Mouse (Mus musculus): ENCODE data around the gene Podxl. TPM values are rescaled to one million over a fixed set of nuclear protein-coding genes. Genes with fewer than 3 reads are reported as not detected.

The Podxl gene
- polyA plus RNA-seq, 1 experiment from 2014 or later, result 4.3 TPM

GRCm38 (mm10) chr6:31560138-31560959 is 3.4 kb downstream of the Podxl start:
- WGBS (ENCODE audit: insufficient replicate concordance), result 47% methylated on average over 13 of the region's 13 CpGs
- Histone ChIP-seq H3K27me3 (ENCODE audit: control insufficient read depth, insufficient read depth, low read depth, low read length) (peaks cover 31% of the 10 kb centered on the region), H3K4me2 (ENCODE audit: low read depth, low read length) (no peak overlapping the region), H3K4me1 (ENCODE audit: control insufficient read depth, low read depth, low read length) (peaks cover 34% of the 10 kb centered on the region), H3K9ac (ENCODE audit: low read depth, low read length) (no peak overlapping the region), H3K9me3 (replicated peaks; ENCODE audit: control insufficient read depth, low read length) (no peaks in the 10 kb centered on the region), H3K27ac (ENCODE audit: low read length) (no peak overlapping the region), H3K4me3 (ENCODE audit: low read depth, low read length) (no peak overlapping the region), H3K36me3 (ENCODE audit: control insufficient read depth, insufficient read depth) (no peaks in the 10 kb centered on the region)
- ATAC-seq (ENCODE audit: low read depth), result no peak

GRCm38 (mm10) chr6:31556460-31557100 is 7.2 kb downstream of the Podxl start:
- Histone ChIP-seq H3K4me3 (ENCODE audit: low read depth, low read length) (no peak overlapping the region), H3K4me1 (ENCODE audit: control insufficient read depth, low read depth, low read length) (peaks cover 9% of the 10 kb centered on the region), H3K9ac (ENCODE audit: low read depth, low read length) (no peak overlapping the region), H3K4me2 (ENCODE audit: low read depth, low read length) (no peak overlapping the region), H3K36me3 (ENCODE audit: control insufficient read depth, insufficient read depth) (no peaks in the 10 kb centered on the region), H3K9me3 (replicated peaks; ENCODE audit: control insufficient read depth, low read length) (no peaks in the 10 kb centered on the region), H3K27me3 (ENCODE audit: control insufficient read depth, insufficient read depth, low read depth, low read length) (no peaks in the 10 kb centered on the region; the same call in 1 of the 2 replicates), H3K27ac (ENCODE audit: low read length) (no peak overlapping the region)
- 68% methylated on average over 7 of the region's 7 CpGs for WGBS (ENCODE audit: insufficient replicate concordance)
- no peak for ATAC-seq (ENCODE audit: low read depth)

GRCm38 (mm10) chr6:31550876-31551532 is 12.8 kb downstream of the Podxl start:
- WGBS (ENCODE audit: insufficient replicate concordance), result 69% methylated on average over 22 of the region's 22 CpGs
- H3K4me1 ChIP-seq (ENCODE audit: control insufficient read depth, low read depth, low read length), result no peaks in the 10 kb centered on the region
- no peaks in the 10 kb centered on the region for H3K27me3 ChIP-seq (ENCODE audit: control insufficient read depth, insufficient read depth, low read depth, low read length)
- H3K9me3 ChIP-seq (replicated peaks; ENCODE audit: control insufficient read depth, low read length), result no peaks in the 10 kb centered on the region
- H3K9ac ChIP-seq (ENCODE audit: low read depth, low read length), result no peak overlapping the region
- no peak overlapping the region for H3K4me2 ChIP-seq (ENCODE audit: low read depth, low read length)
- no peaks in the 10 kb centered on the region for H3K36me3 ChIP-seq (ENCODE audit: control insufficient read depth, insufficient read depth)
- no peak for ATAC-seq (ENCODE audit: low read depth)
- H3K4me3 ChIP-seq (ENCODE audit: low read depth, low read length), result no peak overlapping the region
- H3K27ac ChIP-seq (ENCODE audit: low read length), result no peak overlapping the region

- 62% methylated on average over 5 of the region's 5 CpGs for WGBS (ENCODE audit: insufficient replicate concordance)
- Histone ChIP-seq H3K4me1 (ENCODE audit: control insufficient read depth, low read depth, low read length) (no peaks in the 10 kb centered on the region), H3K4me3 (ENCODE audit: low read depth, low read length) (no peak overlapping the region), H3K27me3 (ENCODE audit: control insufficient read depth, insufficient read depth, low read depth, low read length) (no peaks in the 10 kb centered on the region), H3K9ac (ENCODE audit: low read depth, low read length) (no peak overlapping the region), H3K4me2 (ENCODE audit: low read depth, low read length) (no peak overlapping the region), H3K36me3 (ENCODE audit: control insufficient read depth, insufficient read depth) (no peaks in the 10 kb centered on the region), H3K27ac (ENCODE audit: low read length) (no peak overlapping the region), H3K9me3 (replicated peaks; ENCODE audit: control insufficient read depth, low read length) (no peaks in the 10 kb centered on the region)
- no peak for ATAC-seq (ENCODE audit: low read depth)
Observed at GRCm38 (mm10) chr6:31549361-31550051, 14.3 kb downstream of the Podxl start.

- Histone ChIP-seq H3K36me3 (ENCODE audit: control insufficient read depth, insufficient read depth) (no peaks in the 10 kb centered on the region), H3K9ac (ENCODE audit: low read depth, low read length) (no peak overlapping the region), H3K9me3 (replicated peaks; ENCODE audit: control insufficient read depth, low read length) (no peaks in the 10 kb centered on the region), H3K27ac (ENCODE audit: low read length) (no peak overlapping the region), H3K4me2 (ENCODE audit: low read depth, low read length) (no peak overlapping the region), H3K4me3 (ENCODE audit: low read depth, low read length) (no peak overlapping the region), H3K27me3 (ENCODE audit: control insufficient read depth, insufficient read depth, low read depth, low read length) (no peaks in the 10 kb centered on the region), H3K4me1 (ENCODE audit: control insufficient read depth, low read depth, low read length) (peaks cover 9% of the 10 kb centered on the region)
- WGBS (ENCODE audit: insufficient replicate concordance), result 60% methylated on average over 4 of the region's 4 CpGs
- ATAC-seq (ENCODE audit: low read depth), result peak; percentile 35; the same call in 1 of the 2 replicates
Observed at GRCm38 (mm10) chr6:31544318-31544717, 19.5 kb downstream of the Podxl start.

- WGBS (ENCODE audit: insufficient replicate concordance), result 49% methylated on average over 6 of the region's 6 CpGs
- Histone ChIP-seq H3K36me3 (ENCODE audit: control insufficient read depth, insufficient read depth) (no peaks in the 10 kb centered on the region), H3K4me2 (ENCODE audit: low read depth, low read length) (no peak overlapping the region), H3K27ac (ENCODE audit: low read length) (no peak overlapping the region), H3K9ac (ENCODE audit: low read depth, low read length) (no peak overlapping the region), H3K9me3 (replicated peaks; ENCODE audit: control insufficient read depth, low read length) (no peaks in the 10 kb centered on the region), H3K4me1 (ENCODE audit: control insufficient read depth, low read depth, low read length) (peaks cover 20% of the 10 kb centered on the region), H3K27me3 (ENCODE audit: control insufficient read depth, insufficient read depth, low read depth, low read length) (no peaks in the 10 kb centered on the region), H3K4me3 (ENCODE audit: low read depth, low read length) (no peak overlapping the region)
- peak; percentile 65 for ATAC-seq (ENCODE audit: low read depth)
Observed at GRCm38 (mm10) chr6:31540018-31540417, 23.8 kb downstream of the Podxl start.

GRCm38 (mm10) chr6:31538112-31538511 is 25.7 kb downstream of the Podxl start:
- Histone ChIP-seq H3K9me3 (replicated peaks; ENCODE audit: control insufficient read depth, low read length) (no peaks in the 10 kb centered on the region), H3K4me3 (ENCODE audit: low read depth, low read length) (no peak overlapping the region), H3K27ac (ENCODE audit: low read length) (0 out of 2 replicates have a peak overlapping the region, but pooled peaks have one; percentile 39), H3K4me1 (ENCODE audit: control insufficient read depth, low read depth, low read length) (peaks cover 20% of the 10 kb centered on the region), H3K4me2 (ENCODE audit: low read depth, low read length) (no peak overlapping the region), H3K27me3 (ENCODE audit: control insufficient read depth, insufficient read depth, low read depth, low read length) (no peaks in the 10 kb centered on the region), H3K36me3 (ENCODE audit: control insufficient read depth, insufficient read depth) (no peaks in the 10 kb centered on the region), H3K9ac (ENCODE audit: low read depth, low read length) (no peak overlapping the region)
- peak; percentile 64 for ATAC-seq (ENCODE audit: low read depth)
- 14% methylated on average over 1 of the region's 1 CpGs for WGBS (ENCODE audit: insufficient replicate concordance)

GRCm38 (mm10) chr6:31537193-31537592 is 26.6 kb downstream of the Podxl start:
- H3K4me2 ChIP-seq (ENCODE audit: low read depth, low read length), result no peak overlapping the region
- ATAC-seq (ENCODE audit: low read depth), result no peak
- no peaks in the 10 kb centered on the region for H3K27me3 ChIP-seq (ENCODE audit: control insufficient read depth, insufficient read depth, low read depth, low read length)
- no peaks in the 10 kb centered on the region for H3K36me3 ChIP-seq (ENCODE audit: control insufficient read depth, insufficient read depth)
- no peak overlapping the region for H3K9ac ChIP-seq (ENCODE audit: low read depth, low read length)
- H3K4me1 ChIP-seq (ENCODE audit: control insufficient read depth, low read depth, low read length), result peaks cover 20% of the 10 kb centered on the region
- H3K4me3 ChIP-seq (ENCODE audit: low read depth, low read length), result no peak overlapping the region
- no peaks in the 10 kb centered on the region for H3K9me3 ChIP-seq (replicated peaks; ENCODE audit: control insufficient read depth, low read length)
- no peak overlapping the region for H3K27ac ChIP-seq (ENCODE audit: low read length)
- 33% methylated on average over 4 of the region's 4 CpGs for whole genome bisulfite sequencing (ENCODE audit: insufficient replicate concordance)
